Mouse (Mus musculus) cerebellum, postnatal 14 days (tissue): ENCODE measurements at regions not wholly inside any gene's neighbourhood (a gene's known extent, or its start where the extent isn't known, plus 50 kb on each side); places are given as distances from the start of the nearest gene placed in this dataset.
A peak's percentile ranks its signal among the peaks of the same experiment; 100 is the strongest.

Experiments
- DNase-seq, 2 experiments: peaks; one replicate each; pipeline ENCODE4 v3.0.0; 2021; ENCODE audit warnings: mixed read lengths in 2 of 2

DNA sequence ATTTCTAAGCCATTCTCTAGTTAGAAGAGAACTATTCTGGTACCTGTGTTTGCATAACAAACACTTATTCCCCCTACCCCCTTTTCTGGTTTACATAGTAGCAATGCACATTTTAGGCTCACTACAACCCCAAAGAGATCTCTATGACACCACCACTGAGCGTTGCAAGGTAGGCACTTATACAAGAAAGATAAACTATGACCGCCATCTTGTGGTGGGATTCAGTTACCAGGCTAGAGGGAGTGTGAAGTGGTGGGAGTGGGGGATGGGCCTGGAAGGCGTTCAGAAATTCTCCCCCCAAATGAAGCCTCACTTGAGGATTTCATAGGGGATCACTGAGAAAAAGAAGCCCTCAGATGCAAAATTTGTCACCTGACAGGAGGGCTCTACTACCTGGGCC lies 64.4 kb upstream of the Fst start:
- DNase-seq: peak; percentile 31 to 42

DNA sequence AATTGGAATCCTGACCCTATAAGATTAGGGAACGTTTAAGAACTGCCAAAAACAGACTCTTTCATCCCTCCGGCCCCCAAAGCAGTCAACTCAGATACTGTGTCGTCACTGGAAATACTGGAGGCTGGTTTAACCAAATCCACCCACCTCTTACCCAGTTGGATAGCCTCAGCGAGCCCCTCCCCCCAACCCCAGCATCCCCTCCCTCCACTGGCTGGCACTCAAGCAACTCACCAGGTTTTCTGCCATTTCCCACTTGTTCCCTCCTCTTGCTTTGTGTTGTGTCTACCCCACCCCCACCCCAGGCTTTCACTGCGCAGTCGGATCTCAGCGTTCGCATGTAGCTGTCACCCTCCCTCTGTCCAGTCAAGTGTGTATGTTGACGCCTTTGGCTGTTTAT lies 68.1 kb upstream of the Fst start:
- DNase-seq: no peak

DNA sequence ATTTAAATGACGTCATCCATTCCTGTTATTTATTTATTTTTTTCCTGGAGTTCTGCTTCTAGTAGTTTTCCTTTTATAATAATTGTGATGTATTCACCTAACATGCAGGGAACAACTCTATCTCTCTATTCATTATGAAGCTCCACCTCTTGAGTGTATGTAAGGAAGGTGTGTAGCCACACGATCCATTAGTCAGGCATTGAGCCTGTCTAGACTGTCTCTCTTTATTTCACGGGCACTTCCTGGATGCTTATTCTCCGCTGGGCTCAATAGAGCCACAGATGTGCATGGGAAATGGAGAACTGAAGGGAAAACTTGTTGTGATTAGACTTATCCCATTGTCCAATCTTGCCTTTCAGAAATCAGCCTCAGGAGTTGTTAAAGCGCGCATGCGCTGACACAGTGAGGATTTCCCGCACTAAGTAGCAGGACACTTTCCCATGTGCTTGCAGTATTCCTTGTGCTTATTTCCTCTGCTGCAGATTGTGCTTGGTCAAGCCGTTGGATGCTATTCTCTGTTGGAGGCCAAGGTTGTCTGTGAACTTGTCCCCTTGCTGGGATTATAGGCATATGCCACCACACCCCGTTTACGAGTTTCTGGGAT lies 71.5 kb upstream of the Fst start:
- no peak for DNase-seq

DNA sequence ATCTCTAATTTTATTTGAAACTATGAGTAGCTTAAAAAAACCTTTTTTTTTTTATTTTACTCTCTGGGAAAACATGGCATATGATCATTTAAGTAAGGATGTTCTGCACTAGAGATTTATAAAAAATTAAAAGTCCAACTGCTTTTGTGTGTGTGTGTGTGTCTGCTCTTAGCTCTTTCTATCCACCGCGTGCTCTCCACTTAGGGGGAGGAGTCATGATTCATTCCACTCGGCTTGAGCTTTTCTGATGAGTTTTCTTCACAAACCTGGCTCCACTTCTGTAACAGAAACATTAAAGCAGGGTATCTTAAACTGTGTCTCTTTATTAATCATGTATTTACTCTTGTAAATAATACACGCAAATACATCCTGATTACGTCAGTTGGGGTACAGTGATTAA lies 73.0 kb upstream of the Fst start:
- no peak for DNase-seq

DNA sequence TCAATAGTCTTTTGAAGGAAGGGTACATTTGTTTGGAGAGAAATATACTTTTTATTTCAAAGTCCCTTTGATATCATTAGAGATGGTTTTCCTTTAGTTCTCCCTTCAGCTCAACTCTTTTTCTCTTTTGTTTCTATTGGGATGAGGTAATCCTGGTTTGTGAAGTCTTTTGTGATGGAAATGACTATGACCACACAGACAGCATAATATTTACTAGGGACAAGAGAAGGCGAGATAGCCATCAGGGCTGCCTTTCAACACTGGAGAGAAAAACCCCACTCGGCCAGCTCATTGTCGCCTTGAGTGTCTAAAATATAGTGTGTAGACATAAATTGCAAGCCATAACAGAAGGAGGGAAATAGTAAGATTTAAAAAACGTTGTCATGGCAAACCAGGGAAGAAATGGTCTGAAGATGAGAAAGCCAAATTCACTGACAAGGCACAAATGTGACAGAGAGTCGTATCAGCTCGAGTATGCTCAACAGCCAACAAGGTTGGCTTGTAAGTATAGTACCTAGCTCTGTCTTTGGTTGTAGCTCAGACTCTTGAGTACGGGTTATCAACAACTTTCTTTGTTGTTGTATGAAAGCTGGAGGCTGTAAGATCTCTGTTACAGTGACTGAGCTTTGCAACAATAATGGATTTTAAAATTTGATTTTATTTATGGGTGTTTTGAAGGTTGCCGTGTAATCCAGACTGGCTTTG lies 73.8 kb upstream of the Fst start:
- DNase-seq: no peak

DNA sequence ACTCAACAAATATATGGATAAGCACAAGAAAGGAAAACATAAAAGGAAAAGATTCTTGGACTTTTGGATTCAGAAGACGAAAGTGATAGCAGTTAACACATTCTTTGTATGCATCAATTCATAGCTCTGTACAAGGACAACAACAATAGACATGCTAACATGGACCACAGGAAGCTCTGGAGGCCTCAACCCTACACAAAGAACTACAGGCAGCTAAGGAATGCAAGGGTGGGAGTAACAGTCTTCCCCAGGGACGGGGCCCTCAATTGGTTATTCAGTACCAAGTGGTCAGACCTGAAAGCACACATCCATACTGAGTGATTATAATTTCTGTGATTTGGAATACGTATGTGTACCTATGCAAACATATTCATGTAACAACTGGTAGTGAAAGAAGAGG lies 75.8 kb upstream of the Fst start:
- DNase-seq: no peak

DNA sequence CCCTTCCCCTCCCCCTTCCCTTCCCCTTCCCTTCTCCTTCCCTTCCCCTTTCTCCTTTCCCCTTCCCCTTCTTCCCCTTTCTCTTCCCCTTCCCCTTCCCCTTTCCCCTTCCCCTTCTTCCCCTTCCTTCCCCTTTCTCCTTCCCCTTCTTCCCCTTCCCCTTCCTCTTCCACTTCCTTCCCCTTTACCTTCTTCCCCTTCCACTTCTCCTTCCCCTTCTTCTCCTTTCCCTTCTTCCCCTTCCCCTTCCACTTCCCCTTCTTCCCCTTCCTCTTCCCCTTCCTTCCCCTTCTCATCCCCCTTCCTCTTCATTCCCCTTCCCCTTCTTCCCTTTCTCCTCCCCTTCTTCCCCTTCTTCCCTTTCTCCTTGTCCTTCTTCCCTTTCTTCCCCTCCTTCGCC lies 77.0 kb upstream of the Fst start:
- no peak for DNase-seq

DNA sequence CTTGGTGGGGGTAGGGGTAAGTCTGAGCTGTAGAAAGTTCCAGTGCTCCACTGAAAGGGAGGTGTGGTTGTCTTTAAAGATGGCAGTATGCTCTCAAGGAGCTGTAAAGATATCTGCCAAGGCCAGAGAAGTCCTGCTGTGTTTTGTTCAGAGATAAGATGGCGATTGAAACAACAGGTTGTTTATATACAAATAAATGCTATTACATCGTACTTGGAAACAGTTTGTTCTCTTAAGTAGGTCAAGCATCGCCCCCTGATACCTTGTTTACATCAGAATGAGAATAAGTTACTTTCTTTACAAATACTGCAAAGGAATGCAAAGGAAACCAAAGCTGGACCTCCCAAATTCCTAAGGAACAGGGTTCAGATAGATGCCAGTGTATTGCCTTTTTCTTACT lies 113.0 kb upstream of the Fst start:
- DNase-seq: no peak

DNA sequence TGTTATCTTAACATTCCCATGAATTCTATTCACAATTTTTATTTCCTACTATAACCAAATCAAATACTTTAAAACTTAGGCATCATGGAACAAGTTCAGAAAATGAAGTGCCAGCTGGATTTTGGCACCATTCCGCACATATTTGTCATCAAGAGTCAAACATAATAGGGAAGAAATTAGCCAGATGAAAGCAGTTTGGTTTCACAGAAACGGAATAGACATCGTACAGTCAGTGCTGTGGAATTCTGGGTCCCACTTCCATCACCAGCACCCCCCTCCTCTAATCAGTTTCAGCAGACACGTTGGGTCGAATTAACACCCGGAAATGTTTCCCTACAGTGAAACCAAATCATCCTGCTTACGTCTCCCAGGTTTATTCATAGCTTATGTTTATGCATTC lies 125.8 kb upstream of the Fst start:
- DNase-seq: no peak

DNA sequence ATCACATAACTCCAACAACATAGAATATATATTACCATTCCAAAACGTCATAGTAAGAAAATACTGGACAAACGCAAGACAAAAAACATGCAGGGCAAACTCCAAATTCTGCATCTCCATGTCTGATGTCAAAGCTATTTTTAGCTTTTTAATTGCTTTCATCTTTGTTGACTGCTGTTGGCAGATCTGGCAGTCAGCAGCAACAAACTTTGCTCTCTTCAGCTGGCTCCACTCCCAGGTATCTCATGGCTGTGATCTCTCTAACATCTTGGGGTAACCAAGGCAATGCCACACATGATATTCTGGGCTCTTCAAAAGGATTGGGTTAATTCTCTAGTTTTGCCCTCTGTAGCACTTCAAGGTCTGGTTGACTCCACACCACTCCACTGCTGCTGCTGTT lies 128.9 kb upstream of the Fst start:
- DNase-seq: no peak

DNA sequence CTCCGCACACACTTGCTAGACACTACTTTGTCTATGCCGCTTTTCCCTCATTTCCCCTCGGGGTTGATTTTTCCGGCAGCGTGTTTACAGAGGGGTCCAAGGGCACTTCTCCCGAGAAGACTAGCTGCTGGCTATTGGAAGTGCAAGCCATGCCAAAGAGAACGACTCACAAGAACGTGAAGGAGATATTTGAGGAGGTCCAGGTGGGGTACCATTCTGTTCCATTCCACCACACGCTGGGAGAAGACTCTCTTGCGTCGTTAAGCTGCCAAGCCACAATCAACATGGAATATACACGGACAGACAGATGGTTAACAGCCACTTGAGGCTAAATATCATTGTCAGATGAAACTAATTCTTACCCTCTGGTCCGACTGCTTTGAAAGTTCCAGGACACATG lies 144.6 kb upstream of the Fst start:
- DNase-seq: peak; percentile 35 to 58

DNA sequence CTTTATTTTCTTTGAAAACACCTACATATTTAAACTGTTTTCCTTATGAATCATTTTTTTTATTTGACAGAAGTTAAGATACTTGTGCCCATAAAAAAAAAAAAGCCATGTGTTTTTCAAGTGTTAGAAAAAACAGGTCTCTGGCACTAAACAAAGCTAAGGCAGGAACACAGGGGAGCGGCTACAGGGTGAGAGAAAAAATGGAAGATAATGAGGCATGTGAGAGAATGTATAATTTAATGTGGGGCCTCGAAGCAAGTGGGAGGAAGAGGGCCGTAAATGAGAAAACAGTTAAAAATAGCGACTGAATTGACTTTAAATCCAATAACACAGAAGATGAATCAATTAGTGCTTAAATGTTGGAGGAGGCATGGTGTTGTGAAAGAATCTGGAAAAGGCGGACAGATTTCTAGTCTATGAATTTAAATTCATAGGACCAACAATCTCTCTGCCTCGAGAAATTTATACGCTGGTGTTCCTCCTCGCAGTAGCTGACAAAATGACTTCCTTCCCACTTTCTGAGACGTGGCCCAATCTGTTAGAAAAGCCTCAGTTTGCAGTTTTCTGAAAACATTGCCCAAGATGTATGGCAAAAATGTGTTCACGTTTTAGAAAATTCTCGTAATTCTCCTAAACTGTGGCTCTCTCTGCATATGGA lies 145.4 kb upstream of the Fst start:
- no peak for DNase-seq

DNA sequence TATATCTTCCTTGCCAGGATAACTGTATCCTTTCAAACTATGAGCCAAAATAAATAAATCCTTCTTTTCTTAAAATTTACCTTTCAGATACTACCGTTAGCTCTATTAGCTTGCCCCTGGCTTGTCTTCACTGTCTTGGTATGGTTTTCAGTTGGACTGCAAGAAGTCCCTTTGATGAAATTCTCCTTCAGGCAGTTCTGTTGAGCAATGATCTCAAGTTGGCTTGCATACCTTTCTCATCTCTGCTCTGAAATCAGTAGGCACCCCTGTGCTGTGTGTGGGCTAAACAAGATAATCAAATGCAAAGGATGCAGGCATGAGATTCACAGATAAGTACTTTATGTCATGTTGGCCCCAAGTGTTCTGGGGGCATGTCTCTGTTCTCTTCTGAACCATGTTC lies 155.2 kb upstream of the Fst start:
- DNase-seq: no peak

DNA sequence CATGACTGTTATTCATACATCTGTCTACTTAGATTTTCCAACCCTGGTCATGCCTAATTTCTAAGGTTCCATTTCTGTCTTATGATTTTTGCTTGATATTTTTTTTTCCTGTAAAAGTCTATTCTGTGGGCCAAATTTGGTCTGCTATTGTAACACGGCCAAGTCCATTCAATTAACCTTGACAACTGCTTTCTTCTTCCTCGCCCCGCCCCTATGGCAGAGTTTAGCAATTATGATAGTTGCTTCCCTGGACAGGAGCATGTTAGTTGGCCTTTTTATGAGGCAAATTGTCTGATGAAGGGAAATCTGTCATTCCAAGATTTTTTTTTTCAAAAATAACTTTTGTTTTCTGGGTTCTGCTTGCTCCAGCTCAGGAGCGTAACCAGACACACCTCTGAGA lies 160.7 kb upstream of the Fst start:
- DNase-seq: no peak

DNA sequence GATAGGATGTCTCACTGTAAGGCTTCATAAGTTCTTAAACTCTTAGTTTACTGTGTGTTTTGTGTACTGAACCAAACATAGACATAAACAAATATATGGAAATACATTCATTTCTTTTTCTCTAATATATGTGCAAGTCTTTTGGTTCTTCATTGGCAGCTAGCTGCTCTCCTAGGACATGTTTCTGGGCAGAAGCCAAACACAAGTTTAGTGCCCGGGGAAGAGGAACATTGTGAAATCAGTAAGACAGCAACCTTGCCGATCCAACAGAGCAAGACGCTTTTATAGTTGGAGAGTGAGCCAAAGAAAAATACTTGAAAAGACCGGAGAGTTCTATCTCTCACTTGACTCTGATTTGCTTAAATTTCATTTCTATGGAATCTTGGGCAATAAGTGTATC lies 178.0 kb upstream of the Fst start:
- peak; percentile 16 to 19 for DNase-seq

DNA sequence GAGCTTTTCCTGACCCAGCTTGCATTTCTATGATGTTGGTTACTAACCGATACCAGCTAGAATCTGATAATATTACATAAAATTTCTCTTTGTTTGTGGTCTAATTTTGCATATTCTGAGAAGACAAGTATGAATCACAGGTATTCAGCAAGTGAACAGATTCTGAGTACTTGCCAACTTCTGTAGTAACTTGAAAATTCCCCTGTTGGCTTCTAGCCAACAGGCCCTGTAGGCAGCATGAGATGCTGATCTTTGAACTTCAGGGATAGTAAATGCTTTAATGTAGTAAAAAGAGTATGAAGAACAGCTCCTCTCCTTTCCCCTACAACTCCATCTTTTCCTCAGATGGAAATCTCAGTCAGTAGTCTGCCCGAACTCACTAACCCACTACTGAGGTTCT lies 178.5 kb upstream of the Mocs2 start:
- no peak for DNase-seq

DNA sequence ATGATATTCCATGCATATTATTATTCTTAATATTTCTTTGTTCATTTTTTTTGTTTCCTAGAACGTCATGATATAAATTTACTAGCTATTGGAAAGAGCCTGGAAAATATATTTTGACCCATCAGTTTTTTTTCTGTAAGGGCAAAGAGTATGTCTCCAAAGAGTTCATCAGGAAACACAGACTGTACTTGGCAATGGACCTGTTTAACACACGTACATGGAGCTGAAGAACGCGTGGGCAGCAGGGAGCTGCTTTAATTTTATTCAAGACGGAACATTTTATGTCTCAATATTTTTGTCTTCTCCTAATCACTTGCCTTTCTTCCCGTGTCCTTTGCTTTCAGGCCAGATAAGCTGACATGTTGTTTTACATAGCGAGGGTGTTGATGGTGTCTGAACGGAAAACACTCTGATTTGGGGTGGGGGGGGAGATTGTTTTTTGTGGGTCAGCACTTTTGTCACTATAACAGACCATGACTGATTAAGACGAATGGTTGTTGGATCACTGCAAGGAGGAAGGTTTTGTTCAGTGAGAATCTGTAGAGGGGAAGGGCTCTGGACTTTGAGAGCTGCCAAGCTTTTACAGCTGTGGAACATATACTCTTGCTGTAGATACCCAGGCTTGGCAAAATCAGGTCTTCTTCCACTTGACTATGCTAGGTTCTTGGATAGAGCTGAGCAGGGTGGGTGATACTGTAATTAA lies 176.2 kb upstream of the Mocs2 start:
- no peak for DNase-seq

DNA sequence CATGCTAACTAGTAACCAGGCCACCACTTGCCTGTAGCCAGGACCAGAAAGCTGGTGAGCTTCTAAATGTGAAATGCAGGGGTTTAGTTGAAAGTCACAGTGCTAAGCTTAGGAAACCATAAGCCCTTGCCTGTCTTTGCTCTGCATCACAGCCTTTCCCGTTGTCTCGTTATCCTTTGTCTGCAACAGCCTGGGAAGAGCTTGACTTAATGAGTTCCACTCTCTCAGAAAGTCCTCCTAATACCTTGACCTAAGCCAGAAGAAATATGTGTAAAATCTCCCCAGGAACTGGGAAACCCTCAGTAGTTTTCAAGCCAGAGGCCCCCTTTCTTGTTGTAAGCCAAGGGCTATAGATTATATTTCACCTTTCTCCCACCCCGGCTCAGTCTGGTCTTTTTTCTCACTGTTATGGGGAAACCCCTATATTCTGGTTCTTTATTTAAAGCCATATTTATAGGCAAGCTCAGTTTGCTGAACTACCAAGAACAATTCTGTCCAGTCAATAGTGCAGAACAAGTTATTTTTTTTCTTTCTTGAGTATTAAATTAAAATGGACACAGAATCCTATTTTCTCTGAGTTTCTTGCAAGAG lies 175.0 kb upstream of the Mocs2 start:
- no peak for DNase-seq

DNA sequence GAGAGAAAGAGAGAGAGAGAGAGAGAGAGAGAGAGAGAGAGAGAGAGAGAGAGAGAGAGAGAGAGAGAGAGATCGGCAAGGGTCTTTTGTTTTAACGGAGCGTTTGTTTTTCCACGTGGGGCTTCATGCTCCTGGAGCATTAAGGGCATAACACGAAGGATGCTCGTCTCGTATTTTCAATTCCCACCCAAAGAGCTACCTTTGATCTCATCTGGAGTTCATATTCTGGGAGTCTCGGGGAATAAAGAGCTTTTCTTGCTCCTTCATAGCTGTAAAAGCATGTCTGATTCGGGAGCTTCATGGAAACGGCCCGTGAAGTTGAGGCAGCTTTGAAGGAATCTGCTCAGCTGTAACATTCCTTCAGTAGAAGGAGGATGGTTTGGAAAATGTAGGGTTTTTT lies 174.5 kb upstream of the Mocs2 start:
- no peak for DNase-seq

DNA sequence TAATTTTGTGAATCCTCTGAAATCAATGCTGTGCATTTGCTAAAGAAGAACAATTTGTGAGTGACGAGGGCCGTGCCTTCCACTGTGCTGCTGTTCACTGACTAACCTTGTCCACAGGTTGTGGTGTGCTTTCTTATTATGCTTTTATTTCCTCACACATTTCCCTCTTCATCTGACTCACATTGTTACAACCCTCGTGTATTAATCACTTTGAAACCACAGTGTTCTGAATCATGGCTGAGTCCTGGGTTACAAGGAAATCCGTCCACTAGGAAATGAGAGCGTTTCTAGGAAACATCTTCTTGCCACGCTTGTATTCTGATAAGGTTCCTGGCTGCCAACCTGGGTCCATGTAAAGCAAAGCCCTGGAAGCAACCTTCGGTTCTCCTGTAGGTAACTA lies 163.8 kb upstream of the Mocs2 start:
- DNase-seq: no peak

DNA sequence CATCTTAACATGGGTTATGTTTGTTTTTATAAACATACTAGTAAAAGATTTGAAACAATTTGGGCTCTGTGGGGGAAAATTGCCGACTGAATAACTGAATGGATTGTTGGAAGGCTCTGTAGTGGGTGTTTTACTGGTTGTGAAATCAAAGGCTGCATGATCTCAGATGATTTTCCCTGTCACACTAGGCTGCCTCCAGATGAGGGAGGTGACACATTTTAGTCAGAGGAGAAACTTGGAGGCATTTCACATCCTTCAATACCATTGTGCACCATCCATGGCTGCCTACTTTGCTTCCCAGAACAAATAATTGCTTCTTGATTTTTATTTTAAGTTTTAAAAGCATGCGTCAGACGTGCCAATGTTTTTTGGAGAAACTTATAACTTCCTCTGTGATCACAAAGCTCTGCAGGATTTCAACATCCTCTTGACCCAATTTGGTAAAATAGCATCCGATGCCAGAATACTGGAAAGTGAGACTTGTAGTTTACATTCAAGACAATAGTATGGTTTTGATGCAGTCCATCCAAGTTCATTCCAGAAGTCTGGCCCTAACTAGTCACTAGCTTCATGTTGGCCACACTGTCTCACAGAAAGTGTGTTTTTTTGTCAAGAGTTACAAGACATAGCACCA lies 163.0 kb upstream of the Mocs2 start:
- no peak for DNase-seq

DNA sequence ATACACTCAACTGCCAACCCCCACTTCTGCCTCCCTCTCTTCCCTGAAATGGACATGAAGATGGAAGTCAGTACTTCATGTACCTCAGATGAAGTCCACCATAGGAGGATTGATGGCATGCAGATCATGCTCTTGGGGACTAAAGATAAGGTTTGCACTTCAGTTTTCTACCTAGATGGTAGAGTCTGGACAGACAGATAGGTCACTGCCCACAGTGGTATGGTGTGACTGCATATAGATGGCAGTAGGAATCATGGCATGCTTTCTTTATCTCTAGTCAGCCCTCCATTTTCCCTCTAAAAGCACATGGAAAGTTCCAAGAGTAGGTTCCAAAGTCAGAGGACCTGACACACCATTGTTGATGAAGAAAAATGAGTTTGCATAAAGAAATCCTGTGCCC lies 145.6 kb upstream of the Mocs2 start:
- DNase-seq: no peak
